Mouse (Mus musculus): Measurements from ENCODE around the gene Zbed4. TPM values are rescaled to one million over a fixed set of nuclear protein-coding genes. Genes with fewer than 3 reads are reported as not detected.
"Not testable (repeated sequence)": the region's sequence is repeated elsewhere in the genome, so short reads cannot be mapped to it uniquely, and the experiment has no call there.

Gene Zbed4
- total and polyA plus RNA-seq, 2 experiments from 2014 or later, result 4.5 to 20.7 TPM

GRCm38 (mm10) chr15:88733041-88733751 is 18.3 kb upstream of the Zbed4 start:
- WGBS, result under 1% methylated on average over 44 of the region's 86 CpGs
- no peaks in the 10 kb centered on the region for H3K27me3 ChIP-seq (ENCODE audit: insufficient read depth, low read length)
- H3K36me3 ChIP-seq (ENCODE audit: insufficient read depth, low read length), result peaks cover 20% of the 10 kb centered on the region
- peak overlapping the region; percentile 89 for H3K27ac ChIP-seq (ENCODE audit: low read depth, low read length)
- H3K4me2 ChIP-seq (ENCODE audit: low read depth, low read length, poor library complexity, severe bottlenecking), result peak overlapping the region; percentile 65
- no peaks in the 10 kb centered on the region for H3K9me3 ChIP-seq (ENCODE audit: low read length)
- H3K4me3 ChIP-seq (ENCODE audit: low read depth, low read length), result peak overlapping the region; percentile 99
- peak overlapping the region; percentile 94 for H3K9ac ChIP-seq (replicated peaks; ENCODE audit: low read length, poor library complexity, severe bottlenecking)
- ATAC-seq (ENCODE audit: low FRiP score), result peak; percentile 63
- H3K4me1 ChIP-seq (ENCODE audit: insufficient read depth, low read length), result peaks cover 10% of the 10 kb centered on the region
- TF ChIP-seq CTCF (IDR thresholded peaks at IDR 0.05), result no peak
- peak; percentile 69 for DNase-seq (ENCODE audit: low spot score)

GRCm38 (mm10) chr15:88733834-88734571 is 17.5 kb upstream of the Zbed4 start, which contains the start of gene Brd1:
Brd1 (minus strand) TSS chr15:88734233.
- WGBS, result under 1% methylated on average over 57 of the region's 103 CpGs
- no peak for TF ChIP-seq CTCF (IDR thresholded peaks at IDR 0.05)
- Histone ChIP-seq H3K4me3 (ENCODE audit: low read depth, low read length) (peak within 1 kb of the TSS; percentile 99), H3K9ac (replicated peaks; ENCODE audit: low read length, poor library complexity, severe bottlenecking) (peak within 1 kb of the TSS; percentile 94), H3K27ac (ENCODE audit: low read depth, low read length) (peak within 1 kb of the TSS; percentile 89), H3K27me3 (ENCODE audit: insufficient read depth, low read length) (no peaks in the 10 kb centered on the region), H3K4me2 (ENCODE audit: low read depth, low read length, poor library complexity, severe bottlenecking) (peak within 1 kb of the TSS; percentile 65), H3K9me3 (ENCODE audit: low read length) (no peaks in the 10 kb centered on the region), H3K36me3 (ENCODE audit: insufficient read depth, low read length) (peaks cover 15% of the 10 kb centered on the region), H3K4me1 (ENCODE audit: insufficient read depth, low read length) (peaks cover 10% of the 10 kb centered on the region)
- DNase-seq (ENCODE audit: low spot score), result peak; percentile 85
- ATAC-seq (ENCODE audit: low FRiP score), result peak; percentile 82

- WGBS, result 71% methylated on average over 4 of the region's 4 CpGs
- no peaks in the 10 kb centered on the region for H3K9me3 ChIP-seq (ENCODE audit: low read length)
These were observed 15.3 kb upstream of the Zbed4 start for GRCm38 (mm10) chr15:88736166-88736565.

GRCm38 (mm10) chr15:88738466-88738865 is 13.0 kb upstream of the Zbed4 start:
- no peaks in the 10 kb centered on the region for H3K27me3 ChIP-seq (ENCODE audit: insufficient read depth, low read length)
- WGBS, result 53% methylated on average over 2 of the region's 2 CpGs
- H3K4me2 ChIP-seq (ENCODE audit: low read depth, low read length, poor library complexity, severe bottlenecking), result no peak overlapping the region
- H3K27ac ChIP-seq (ENCODE audit: low read depth, low read length), result no peak overlapping the region
- H3K9me3 ChIP-seq (ENCODE audit: low read length), result no peaks in the 10 kb centered on the region
- no peaks in the 10 kb centered on the region for H3K36me3 ChIP-seq (ENCODE audit: insufficient read depth, low read length)
- no peaks in the 10 kb centered on the region for H3K4me1 ChIP-seq (ENCODE audit: insufficient read depth, low read length)
- no peak for ATAC-seq (ENCODE audit: low FRiP score)
- no peak for TF ChIP-seq CTCF (IDR thresholded peaks at IDR 0.05)
- H3K9ac ChIP-seq (replicated peaks; ENCODE audit: low read length, poor library complexity, severe bottlenecking), result no peak overlapping the region
- DNase-seq (ENCODE audit: low spot score), result no peak
- no peak overlapping the region for H3K4me3 ChIP-seq (ENCODE audit: low read depth, low read length)

More at GRCm38 (mm10) chr15:88736166-88736565, 15.3 kb upstream of the Zbed4 start:
- TF ChIP-seq CTCF (IDR thresholded peaks at IDR 0.05), result no peak
- H3K4me2 ChIP-seq (ENCODE audit: low read depth, low read length, poor library complexity, severe bottlenecking), result no peak overlapping the region
- H3K4me3 ChIP-seq (ENCODE audit: low read depth, low read length), result no peak overlapping the region
- no peak overlapping the region for H3K27ac ChIP-seq (ENCODE audit: low read depth, low read length)
- ATAC-seq (ENCODE audit: low FRiP score), result no peak
- no peak overlapping the region for H3K9ac ChIP-seq (replicated peaks; ENCODE audit: low read length, poor library complexity, severe bottlenecking)
- no peaks in the 10 kb centered on the region for H3K27me3 ChIP-seq (ENCODE audit: insufficient read depth, low read length)
- no peaks in the 10 kb centered on the region for H3K36me3 ChIP-seq (ENCODE audit: insufficient read depth, low read length)
- no peak for DNase-seq (ENCODE audit: low spot score)
- peaks cover 10% of the 10 kb centered on the region for H3K4me1 ChIP-seq (ENCODE audit: insufficient read depth, low read length)

- Histone ChIP-seq H3K9me3 (ENCODE audit: low read length) (no peaks in the 10 kb centered on the region), H3K4me2 (ENCODE audit: low read depth, low read length, poor library complexity, severe bottlenecking) (no peak overlapping the region), H3K27ac (ENCODE audit: low read depth, low read length) (no peak overlapping the region), H3K9ac (replicated peaks; ENCODE audit: low read length, poor library complexity, severe bottlenecking) (no peak overlapping the region), H3K36me3 (ENCODE audit: insufficient read depth, low read length) (no peaks in the 10 kb centered on the region), H3K4me3 (ENCODE audit: low read depth, low read length) (no peak overlapping the region), H3K27me3 (ENCODE audit: insufficient read depth, low read length) (no peaks in the 10 kb centered on the region), H3K4me1 (ENCODE audit: insufficient read depth, low read length) (no peaks in the 10 kb centered on the region)
- TF ChIP-seq CTCF (IDR thresholded peaks at IDR 0.05), result no peak
- no peak for DNase-seq (ENCODE audit: low spot score)
- no peak for ATAC-seq (ENCODE audit: low FRiP score)
- WGBS, result 59% methylated on average over 6 of the region's 6 CpGs
These were observed 10.1 kb upstream of the Zbed4 start for GRCm38 (mm10) chr15:88741366-88741765.

GRCm38 (mm10) chr15:88743371-88743770 is 8.1 kb upstream of the Zbed4 start:
- not testable (repeated sequence) for H3K9me3 ChIP-seq (ENCODE audit: low read length); H3K36me3 ChIP-seq (ENCODE audit: insufficient read depth, low read length); H3K4me3 ChIP-seq (ENCODE audit: low read depth, low read length); H3K9ac ChIP-seq (replicated peaks; ENCODE audit: low read length, poor library complexity, severe bottlenecking); H3K4me2 ChIP-seq (ENCODE audit: low read depth, low read length, poor library complexity, severe bottlenecking); H3K4me1 ChIP-seq (ENCODE audit: insufficient read depth, low read length); H3K27ac ChIP-seq (ENCODE audit: low read depth, low read length); DNase-seq (ENCODE audit: low spot score); ATAC-seq (ENCODE audit: low FRiP score); H3K27me3 ChIP-seq (ENCODE audit: insufficient read depth, low read length)
- WGBS, result 90% methylated on average over 5 of the region's 5 CpGs

Measured in midbrain, postnatal 0 days (tissue).